Mouse (Mus musculus): Measurements from ENCODE around the gene Slc2a12.

Gene Slc2a12

GRCm38 (mm10) chr10:22644853-22645491 is at the start of gene Slc2a12:
Gene Slc2a12, plus strand, starts transcription at chr10:22645011.
- DNase-seq (ENCODE audit: low read depth) = peak; percentile 18

- DNase-seq (ENCODE audit: low read depth) = no peak
Observed at GRCm38 (mm10) chr10:22598908-22599480, 45.8 kb upstream of the Slc2a12 start.

GRCm38 (mm10) chr10:22601046-22601445 is 43.8 kb upstream of the Slc2a12 start:
- no peak for DNase-seq (ENCODE audit: low read depth)

GRCm38 (mm10) chr10:22604801-22605200 is 40.0 kb upstream of the Slc2a12 start:
- DNase-seq (ENCODE audit: low read depth) = no peak

GRCm38 (mm10) chr10:22608273-22608672 is 36.5 kb upstream of the Slc2a12 start:
- no peak for DNase-seq (ENCODE audit: low read depth)

GRCm38 (mm10) chr10:22608799-22609357 is 35.9 kb upstream of the Slc2a12 start:
- no peak for DNase-seq (ENCODE audit: low read depth)

- DNase-seq (ENCODE audit: low read depth) = no peak
Observed at GRCm38 (mm10) chr10:22613301-22613700, 31.5 kb upstream of the Slc2a12 start.

- no peak for DNase-seq (ENCODE audit: low read depth)
Observed at GRCm38 (mm10) chr10:22614554-22614953, 30.3 kb upstream of the Slc2a12 start.

- no peak for DNase-seq (ENCODE audit: low read depth)
Observed at GRCm38 (mm10) chr10:22615309-22615708, 29.5 kb upstream of the Slc2a12 start.

GRCm38 (mm10) chr10:22618842-22619241 is 26.0 kb upstream of the Slc2a12 start:
- DNase-seq (ENCODE audit: low read depth) = peak; percentile 9

GRCm38 (mm10) chr10:22628832-22629231 is 16.0 kb upstream of the Slc2a12 start:
- no peak for DNase-seq (ENCODE audit: low read depth)

GRCm38 (mm10) chr10:22631103-22631502 is 13.7 kb upstream of the Slc2a12 start:
- no peak for DNase-seq (ENCODE audit: low read depth)

GRCm38 (mm10) chr10:22631528-22631927 is 13.3 kb upstream of the Slc2a12 start:
- DNase-seq (ENCODE audit: low read depth) = no peak

- no peak for DNase-seq (ENCODE audit: low read depth)
Observed at GRCm38 (mm10) chr10:22631956-22632355, 12.9 kb upstream of the Slc2a12 start.

- DNase-seq (ENCODE audit: low read depth) = no peak
Observed at GRCm38 (mm10) chr10:22633406-22634306, 11.2 kb upstream of the Slc2a12 start.

- no peak for DNase-seq (ENCODE audit: low read depth)
Observed at GRCm38 (mm10) chr10:22637241-22637640, 7.6 kb upstream of the Slc2a12 start.

- DNase-seq (ENCODE audit: low read depth) = no peak
Observed at GRCm38 (mm10) chr10:22644171-22644570, 640 bp upstream of the Slc2a12 start.

- no peak for DNase-seq (ENCODE audit: low read depth)
Observed at GRCm38 (mm10) chr10:22648702-22649101, 3.9 kb downstream of the Slc2a12 start.

- no peak for DNase-seq (ENCODE audit: low read depth)
Observed at GRCm38 (mm10) chr10:22653820-22654219, 9.0 kb downstream of the Slc2a12 start.

- DNase-seq (ENCODE audit: low read depth) = no peak
Observed at GRCm38 (mm10) chr10:22658534-22659385, 13.9 kb downstream of the Slc2a12 start.

- DNase-seq (ENCODE audit: low read depth) = no peak
Observed at GRCm38 (mm10) chr10:22659386-22659725, 14.5 kb downstream of the Slc2a12 start.
